Mouse (Mus musculus) midbrain, embryonic 10.5 days (tissue): ENCODE data around the gene Tollip. TPM values are rescaled to one million over a fixed set of nuclear protein-coding genes. Genes with fewer than 3 reads are reported as not detected.

ENCODE experiments used
- DNase-seq: peaks from one replicate; pipeline ENCODE4 v3.0.0-alpha.2; 2017; ENCODE audit warnings: low spot score
- H3K27ac ChIP-seq: fragments of 300-500 bp; sonication (generic); replicated peaks from 2 replicates; pipeline ENCODE4 v1.5.1; 2016; ENCODE audit warnings: mild to moderate bottlenecking
- H3K27me3 ChIP-seq: fragments of 300-500 bp; sonication (generic); 2 replicates; pipeline ENCODE4 v1.6.1; 2016; ENCODE audit warnings: low read depth, mild to moderate bottlenecking; ENCODE audit not compliant: poor library complexity, severe bottlenecking
- H3K36me3 ChIP-seq: fragments of 300-500 bp; sonication (generic); 2 replicates; pipeline ENCODE4 v1.6.1; 2016; ENCODE audit warnings: mild to moderate bottlenecking, moderate library complexity
- H3K4me1 ChIP-seq: fragments of 300-500 bp; sonication (generic); 2 replicates; pipeline ENCODE4 v1.6.1; 2016
- H3K4me3 ChIP-seq: fragments of 300-500 bp; sonication (generic); 2 replicates; pipeline ENCODE4 v1.5.1; 2016; ENCODE audit warnings: mild to moderate bottlenecking, moderate library complexity
- H3K9me3 ChIP-seq: fragments of 300-500 bp; sonication (generic); replicated peaks from 2 replicates; pipeline ENCODE4 v1.6.1; 2016; ENCODE audit warnings: mild to moderate bottlenecking
- WGBS: fragments of 180-500 bp; shearing (Covaris S2); methylation state at CpG from one replicate; pipeline ENCODE4 v1.1.7; 2016; 5-methylcytosine and 5-hydroxymethylcytosine counted together
- polyA plus RNA-seq: library from polyadenylated mRNA; unstranded; fragments of >200 nt; fragmentation: Nextera tagmentation; extraction: Ambion mirVana; gene quantifications from 2 replicates; pipeline ENCODE4 v1.2.1, GENCODE M21; 2016

The Tollip gene
- polyA plus RNA-seq, 1 experiment from 2014 or later: 52.9 TPM

- no peaks in the 10 kb centered on the region for H3K36me3 ChIP-seq
- no peak overlapping the region for H3K27ac ChIP-seq
- peaks cover 13% of the 10 kb centered on the region for H3K4me1 ChIP-seq
- WGBS: 73% methylated on average over 3 of the region's 3 CpGs
- DNase-seq: no peak
- no peaks in the 10 kb centered on the region for H3K9me3 ChIP-seq
- H3K4me3 ChIP-seq: no peak overlapping the region
- peaks cover 12% of the 10 kb centered on the region for H3K27me3 ChIP-seq
Measured at GRCm38 (mm10) chr7:141911305-141911704, 7.0 kb downstream of the Tollip start.

DNA sequence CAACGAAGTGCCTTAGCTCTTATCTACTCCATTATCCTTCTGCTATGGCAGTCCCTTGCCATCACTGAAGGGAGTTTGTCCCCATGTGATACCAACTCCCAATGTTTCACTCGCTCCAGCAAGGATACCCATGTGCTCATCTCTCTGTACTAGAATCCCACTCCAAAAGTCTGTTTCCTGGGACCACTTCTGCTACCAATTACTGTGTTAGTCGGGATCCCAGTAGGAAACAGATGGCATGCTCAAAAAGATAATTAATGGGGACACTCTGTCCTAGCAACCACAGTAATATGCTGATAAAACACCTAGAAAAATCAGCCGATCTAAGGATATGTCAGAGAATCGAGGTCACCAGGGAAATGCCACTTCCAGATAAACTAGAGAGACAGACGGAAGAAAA, 9.7 kb downstream of the Tollip start:
- peaks cover 13% of the 10 kb centered on the region for H3K4me1 ChIP-seq
- H3K27ac ChIP-seq: no peak overlapping the region
- 85% methylated on average over 6 of the region's 6 CpGs for WGBS

GRCm38 (mm10) chr7:141902791-141903190, 15.5 kb downstream of the Tollip start:
- DNase-seq: no peak
- no peaks in the 10 kb centered on the region for H3K36me3 ChIP-seq
- H3K4me3 ChIP-seq: peak overlapping the region; percentile 84
- H3K4me1 ChIP-seq: peaks cover 30% of the 10 kb centered on the region
- no peaks in the 10 kb centered on the region for H3K9me3 ChIP-seq
- H3K27me3 ChIP-seq: peaks cover 27% of the 10 kb centered on the region
- WGBS: 69% methylated on average over 4 of the region's 4 CpGs
- H3K27ac ChIP-seq: peak overlapping the region; percentile 94

More for the DNA sequence above, 9.7 kb downstream of the Tollip start:
- H3K36me3 ChIP-seq: no peaks in the 10 kb centered on the region
- H3K27me3 ChIP-seq: peaks cover 32% of the 10 kb centered on the region
- H3K4me3 ChIP-seq: no peak overlapping the region
- H3K9me3 ChIP-seq: no peaks in the 10 kb centered on the region
- no peak for DNase-seq

DNA sequence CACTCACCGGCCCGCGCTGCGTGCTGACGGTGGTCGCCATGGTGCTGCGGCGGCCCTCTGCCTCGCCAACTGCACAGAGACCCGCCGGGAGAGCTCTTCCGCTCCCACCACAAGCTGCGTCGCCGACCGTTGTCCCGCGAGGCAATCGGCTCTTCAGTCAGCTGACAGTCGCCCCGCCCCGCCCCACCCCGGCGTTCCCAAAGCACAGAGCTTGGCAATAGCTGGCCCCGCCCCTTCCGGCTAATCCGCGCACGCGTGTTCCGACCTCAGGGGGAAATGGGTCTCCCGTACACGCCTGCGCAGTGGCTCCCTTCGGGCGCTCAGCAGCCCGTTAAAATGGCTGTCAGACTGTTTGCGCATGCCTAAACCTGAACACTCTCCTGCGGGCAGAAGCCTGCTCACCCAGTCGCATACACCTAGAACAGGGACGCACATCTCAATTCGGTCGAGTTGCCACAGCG, 16.0 kb downstream of the Tollip start:
- Histone ChIP-seq H3K27me3 (peaks cover 27% of the 10 kb centered on the region), H3K9me3 (no peaks in the 10 kb centered on the region), H3K4me3 (peak overlapping the region; percentile 84), H3K4me1 (peaks cover 30% of the 10 kb centered on the region), H3K36me3 (no peaks in the 10 kb centered on the region), H3K27ac (peak overlapping the region; percentile 94)
- peak; percentile 100 for DNase-seq
- 0% methylated on average over 44 of the region's 44 CpGs for WGBS

- Histone ChIP-seq H3K36me3 (no peaks in the 10 kb centered on the region), H3K4me1 (peaks cover 30% of the 10 kb centered on the region), H3K4me3 (peak overlapping the region; percentile 84), H3K9me3 (no peaks in the 10 kb centered on the region), H3K27ac (peak overlapping the region; percentile 94), H3K27me3 (peaks cover 27% of the 10 kb centered on the region)
- WGBS: under 1% methylated on average over 16 of the region's 16 CpGs
- DNase-seq: no peak
Measured at GRCm38 (mm10) chr7:141901825-141902224, 16.5 kb downstream of the Tollip start.

- no peak for DNase-seq
- H3K9me3 ChIP-seq: no peaks in the 10 kb centered on the region
- no peak overlapping the region for H3K27ac ChIP-seq
- no peak overlapping the region for H3K4me3 ChIP-seq
- peaks cover 75% of the 10 kb centered on the region for H3K36me3 ChIP-seq
- no peaks in the 10 kb centered on the region for H3K27me3 ChIP-seq
- 93% methylated on average over 7 of the region's 7 CpGs for WGBS
- H3K4me1 ChIP-seq: no peaks in the 10 kb centered on the region
Measured at GRCm38 (mm10) chr7:141892151-141892550, 26.2 kb downstream of the Tollip start.

- Histone ChIP-seq H3K4me3 (no peak overlapping the region), H3K27me3 (no peaks in the 10 kb centered on the region), H3K4me1 (no peaks in the 10 kb centered on the region), H3K36me3 (peaks cover 67% of the 10 kb centered on the region), H3K9me3 (no peaks in the 10 kb centered on the region), H3K27ac (no peak overlapping the region)
- 93% methylated on average over 2 of the region's 2 CpGs for WGBS
- no peak for DNase-seq
Measured at GRCm38 (mm10) chr7:141878813-141879212, 39.5 kb downstream of the Tollip start.

DNA sequence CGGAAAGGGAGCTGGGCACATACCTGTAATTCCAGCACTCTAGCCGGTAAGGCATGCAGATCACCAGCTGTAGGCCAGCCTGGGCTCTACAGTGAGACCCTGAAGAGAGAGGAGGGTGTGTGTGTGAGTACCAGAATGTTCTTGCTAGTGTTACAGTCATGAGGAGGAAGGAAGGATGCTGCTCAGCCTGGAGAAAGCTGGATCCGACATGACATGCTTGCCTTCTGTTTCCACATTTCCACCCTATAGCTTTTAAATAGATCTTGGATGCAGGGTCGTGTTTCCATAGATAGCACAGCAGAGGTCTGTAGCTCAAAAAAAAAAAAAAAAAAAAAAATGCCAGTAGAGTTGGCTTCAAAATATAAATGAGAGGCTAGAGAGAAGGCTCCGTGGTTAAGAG, 43.4 kb downstream of the Tollip start:
- Histone ChIP-seq H3K27me3 (no peaks in the 10 kb centered on the region), H3K27ac (no peak overlapping the region), H3K9me3 (no peaks in the 10 kb centered on the region), H3K36me3 (peaks cover 50% of the 10 kb centered on the region), H3K4me1 (no peaks in the 10 kb centered on the region), H3K4me3 (no peak overlapping the region)
- WGBS: 94% methylated on average over 5 of the region's 5 CpGs
- DNase-seq: no peak

GRCm38 (mm10) chr7:141870553-141870952, 47.8 kb downstream of the Tollip start:
- Histone ChIP-seq H3K27ac (no peak overlapping the region), H3K36me3 (peaks cover 33% of the 10 kb centered on the region), H3K9me3 (no peaks in the 10 kb centered on the region), H3K4me1 (no peaks in the 10 kb centered on the region), H3K27me3 (no peaks in the 10 kb centered on the region), H3K4me3 (no peak overlapping the region)
- no peak for DNase-seq
- WGBS: 85% methylated on average over 5 of the region's 5 CpGs

DNA sequence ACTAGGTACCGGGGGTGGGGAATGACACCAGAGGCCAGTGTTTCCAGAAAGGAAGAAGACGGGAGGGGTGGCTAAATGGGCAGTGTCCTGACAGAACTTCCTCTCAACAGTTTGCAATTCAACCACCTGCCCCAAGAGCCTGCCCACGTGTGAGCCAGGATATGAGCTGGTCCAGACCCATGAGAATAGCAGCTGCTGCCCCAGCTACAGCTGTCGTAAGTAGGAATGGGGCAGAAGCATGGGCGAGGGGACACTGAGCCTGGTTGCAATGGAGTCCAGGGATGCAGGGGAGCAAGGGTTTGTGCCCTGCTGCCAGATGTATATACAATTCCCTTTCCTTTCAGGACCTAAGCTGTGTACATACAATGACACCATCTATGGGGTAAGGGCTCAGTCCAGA, 48.7 kb downstream of the Tollip start:
- 81% methylated on average over 5 of the region's 5 CpGs for WGBS
- Histone ChIP-seq H3K36me3 (peaks cover 30% of the 10 kb centered on the region), H3K27me3 (no peaks in the 10 kb centered on the region), H3K4me1 (no peaks in the 10 kb centered on the region), H3K27ac (no peak overlapping the region), H3K4me3 (no peak overlapping the region), H3K9me3 (no peaks in the 10 kb centered on the region)
- DNase-seq: no peak

- 86% methylated on average over 4 of the region's 4 CpGs for WGBS
- Histone ChIP-seq H3K4me3 (no peak overlapping the region), H3K27me3 (no peaks in the 10 kb centered on the region), H3K9me3 (no peaks in the 10 kb centered on the region), H3K36me3 (no peaks in the 10 kb centered on the region), H3K4me1 (no peaks in the 10 kb centered on the region), H3K27ac (no peak overlapping the region)
- DNase-seq: no peak
Measured at GRCm38 (mm10) chr7:141861046-141861445, 57.3 kb downstream of the Tollip start.

- DNase-seq: no peak
- no peak overlapping the region for H3K27ac ChIP-seq
- no peak overlapping the region for H3K4me3 ChIP-seq
- H3K4me1 ChIP-seq: no peaks in the 10 kb centered on the region
- H3K9me3 ChIP-seq: no peaks in the 10 kb centered on the region
- no peaks in the 10 kb centered on the region for H3K36me3 ChIP-seq
- no peaks in the 10 kb centered on the region for H3K27me3 ChIP-seq
- 93% methylated on average over 10 of the region's 10 CpGs for WGBS
Measured at GRCm38 (mm10) chr7:141840354-141840753, 78.0 kb downstream of the Tollip start.

DNA sequence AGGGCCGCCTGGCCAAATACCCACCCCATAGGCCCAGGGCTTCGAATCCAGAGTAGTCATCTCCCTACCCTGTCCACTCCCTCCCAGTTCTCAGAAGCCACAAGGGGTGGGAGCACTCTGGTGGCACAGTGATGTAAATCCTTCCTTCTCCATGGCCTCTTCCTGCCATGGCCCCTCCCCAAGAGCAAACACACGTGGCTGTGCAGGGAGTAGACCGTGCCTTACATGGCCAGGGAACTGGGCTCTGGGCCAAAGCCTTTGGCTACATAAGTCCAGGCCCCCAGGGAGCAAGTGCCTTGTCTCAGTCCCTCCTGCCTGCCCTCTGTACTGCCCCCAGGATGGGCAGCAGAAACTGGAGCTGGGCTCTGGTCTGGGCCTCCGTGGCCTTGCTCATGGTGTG, 79.5 kb downstream of the Tollip start, which contains the start of gene Muc5b:
Muc5b (plus strand) TSS at position 292 of the 400 bp plus-strand sequence.
- Histone ChIP-seq H3K9me3 (no peaks in the 10 kb centered on the region), H3K36me3 (no peaks in the 10 kb centered on the region), H3K4me3 (no peak within 1 kb of the TSS), H3K27me3 (no peaks in the 10 kb centered on the region), H3K4me1 (no peaks in the 10 kb centered on the region), H3K27ac (no peak within 1 kb of the TSS)
- WGBS: 78% methylated on average over 5 of the region's 5 CpGs
- DNase-seq: no peak

GRCm38 (mm10) chr7:141836423-141836822, 81.9 kb downstream of the Tollip start:
- no peak overlapping the region for H3K27ac ChIP-seq
- no peak for DNase-seq
- no peaks in the 10 kb centered on the region for H3K27me3 ChIP-seq
- no peak overlapping the region for H3K4me3 ChIP-seq
- 88% methylated on average over 8 of the region's 8 CpGs for WGBS
- H3K36me3 ChIP-seq: no peaks in the 10 kb centered on the region
- H3K9me3 ChIP-seq: no peaks in the 10 kb centered on the region
- H3K4me1 ChIP-seq: no peaks in the 10 kb centered on the region
